Mouse (Mus musculus) retina, postnatal 7 days (tissue): Measurements from ENCODE around the gene Vasp.
A peak's percentile ranks its signal among the peaks of the same experiment; 100 is the strongest.

Experiments
- DNase-seq: peaks from one replicate; pipeline ENCODE4 v3.0.0-alpha.2; 2012; ENCODE audit warnings: low read depth, low spot score

The Vasp gene

DNA sequence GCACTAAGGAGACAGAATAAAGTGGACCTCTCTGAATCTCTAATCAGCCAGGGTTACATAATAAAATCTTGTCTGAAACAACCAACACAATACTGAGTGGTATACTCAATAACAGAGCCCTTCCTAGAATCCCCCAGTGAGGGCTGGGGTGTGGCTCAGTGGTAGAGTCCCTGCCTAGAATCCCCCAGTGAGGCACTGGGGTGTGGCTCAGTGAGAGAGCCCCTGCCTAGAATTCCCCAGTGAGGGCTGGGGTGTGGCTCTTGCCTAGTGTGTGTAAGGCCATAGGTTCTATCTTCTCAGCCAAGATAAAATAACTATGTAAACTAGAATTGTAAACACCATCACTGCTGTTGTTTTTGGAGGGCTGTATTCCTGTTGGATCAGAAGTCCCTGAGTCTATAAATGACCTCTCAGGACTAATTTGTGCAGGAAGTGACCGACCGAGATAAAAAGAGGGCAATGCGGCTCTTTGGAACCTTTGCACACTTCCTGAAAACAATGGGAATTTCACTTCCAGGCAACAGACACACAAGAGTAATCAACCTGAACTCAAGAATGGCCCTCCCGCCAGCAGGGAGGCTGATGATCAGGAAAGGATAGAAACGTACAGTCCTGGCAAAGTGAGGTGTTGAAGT is 60.5 kb downstream of the Vasp start:
- DNase-seq, result no peak

DNA sequence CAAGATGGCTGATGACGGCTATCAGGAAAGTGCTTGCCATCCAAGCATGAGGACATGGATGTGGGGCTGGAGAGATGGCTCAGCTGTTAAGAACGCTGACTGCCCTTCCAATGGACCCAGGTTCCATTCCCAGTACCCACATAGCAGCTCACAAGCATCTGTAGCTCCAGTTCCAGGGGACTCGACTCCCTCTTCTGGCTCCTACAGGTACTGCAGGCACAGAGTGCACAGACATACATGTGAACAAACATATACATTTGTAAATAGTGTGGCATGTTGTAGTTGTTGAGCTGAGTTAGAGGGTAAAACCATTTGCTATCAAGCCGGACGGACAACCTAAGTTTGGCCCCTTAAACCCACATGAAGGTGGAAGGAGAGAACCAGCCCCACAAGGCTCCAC is 61.6 kb downstream of the Vasp start:
- DNase-seq, result no peak

DNA sequence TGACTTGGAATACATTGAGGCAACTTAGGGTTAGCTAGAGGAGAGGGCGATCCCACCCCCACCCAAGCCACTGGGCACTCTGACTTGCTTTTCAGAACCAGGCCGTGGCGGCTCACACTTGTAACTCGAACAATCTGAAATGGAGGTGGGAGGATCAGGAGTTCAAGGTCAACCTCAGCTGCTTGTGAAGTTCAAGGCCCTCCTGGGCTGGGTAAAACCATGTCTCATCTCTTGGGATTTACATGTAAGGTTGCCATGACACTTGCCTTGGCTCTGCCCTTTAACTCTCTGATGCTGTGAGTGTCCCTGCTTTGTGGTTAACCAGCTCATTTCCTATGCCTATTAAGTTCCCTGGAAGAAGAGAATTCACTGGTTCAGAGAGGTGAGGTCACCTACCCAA is 62.1 kb downstream of the Vasp start:
- no peak for DNase-seq

DNA sequence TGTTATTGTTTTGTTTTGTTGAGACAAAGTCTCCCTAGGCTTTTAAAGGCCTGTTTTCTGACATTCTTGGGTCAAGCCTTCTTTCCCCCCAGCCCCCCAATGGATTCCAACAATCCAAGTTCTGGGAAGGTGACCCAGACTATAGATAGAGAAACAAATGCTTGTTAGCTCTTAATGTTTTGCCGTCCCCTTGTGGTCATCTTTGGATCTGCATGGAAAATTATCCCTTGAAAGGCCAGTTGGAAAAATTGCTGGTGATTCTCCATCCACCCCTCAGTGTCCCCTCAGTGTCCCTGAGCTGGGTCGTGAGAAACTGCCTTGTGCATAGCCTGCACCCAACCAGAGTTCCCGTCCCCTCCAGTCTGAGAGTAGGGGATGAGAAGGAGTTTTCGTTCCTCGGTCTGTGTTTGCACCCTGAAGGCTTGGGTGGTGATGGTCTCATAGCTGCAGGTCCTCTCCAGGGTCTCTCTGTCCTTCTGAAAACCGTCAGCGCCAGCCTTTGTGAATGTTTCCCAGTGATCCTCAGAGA is 62.6 kb downstream of the Vasp start:
- DNase-seq, result peak; percentile 70

DNA sequence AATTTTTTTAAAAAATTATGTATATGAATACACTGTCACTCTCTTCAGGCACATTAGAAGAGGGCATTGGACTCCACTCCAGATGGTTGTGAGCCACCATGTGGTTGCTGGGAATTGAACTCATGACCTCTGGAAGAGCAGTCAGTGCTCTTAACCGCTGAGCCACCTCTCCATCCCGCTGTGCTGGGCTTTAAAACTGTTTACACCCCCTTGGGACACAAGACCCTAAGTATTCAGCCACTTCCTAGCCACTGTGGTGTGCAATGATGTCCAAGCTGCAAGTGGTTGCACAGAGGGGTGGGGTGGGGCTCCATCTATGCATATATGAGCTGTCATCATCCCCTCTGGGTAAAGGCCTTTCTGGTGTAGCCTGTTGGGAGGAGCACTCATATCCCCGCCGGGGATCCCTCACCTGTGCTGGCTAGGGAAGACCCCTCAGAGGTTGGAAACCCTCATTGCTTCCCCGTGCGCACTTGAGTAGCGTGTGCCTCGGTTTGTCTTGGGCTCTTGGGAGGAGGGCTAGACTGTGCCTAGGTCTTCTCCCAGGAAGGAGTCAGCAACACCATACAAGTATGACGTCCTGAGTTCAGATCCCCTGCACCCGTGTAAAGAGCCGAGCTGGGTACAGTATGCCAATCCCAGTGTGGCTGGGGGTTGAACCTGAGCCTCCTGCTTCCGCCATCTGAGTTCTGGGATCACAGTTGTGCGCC is 63.3 kb downstream of the Vasp start:
- DNase-seq, result no peak
